Mouse (Mus musculus) liver, embryonic 11.5 days (tissue): Measurements from ENCODE around the gene Mipep. TPM values are rescaled to one million over a fixed set of nuclear protein-coding genes. Genes with fewer than 3 reads are reported as not detected.
A peak's percentile ranks its signal among the peaks of the same experiment; 100 is the strongest.

ENCODE experiments used
- ATAC-seq: fragments of 200-750 bp; cut with Nextera tagmentation; replicated peaks from 2 replicates; pipeline ENCODE4 v1.8.0; 2017; ENCODE audit warnings: moderate number of reproducible peaks, mild to moderate bottlenecking, moderate TSS enrichment, moderate library complexity; ENCODE audit not compliant: low FRiP score
- DNase-seq: peaks from one replicate; pipeline ENCODE4 v3.0.0-alpha.2; 2017; ENCODE audit warnings: low spot score
- H3K27ac ChIP-seq: fragments of 300-500 bp; sonication (generic); 2 replicates; pipeline ENCODE4 v1.5.1; 2014; ENCODE audit warnings: mild to moderate bottlenecking, low read depth, low read length, control low read depth
- H3K27me3 ChIP-seq: fragments of 300-500 bp; sonication (generic); replicated peaks from 2 replicates; pipeline ENCODE4 v1.6.1; 2014; ENCODE audit warnings: low read length, mixed read lengths; ENCODE audit not compliant: control insufficient read depth, insufficient read depth
- H3K36me3 ChIP-seq: fragments of 300-500 bp; sonication (generic); 2 replicates; pipeline ENCODE4 v1.6.1; 2014; ENCODE audit warnings: mild to moderate bottlenecking, low read length, moderate library complexity, mixed read lengths; ENCODE audit not compliant: control insufficient read depth, insufficient read depth
- H3K4me1 ChIP-seq: fragments of 300-500 bp; sonication (generic); replicated peaks from 2 replicates; pipeline ENCODE4 v1.6.1; 2014; ENCODE audit warnings: low read length, mixed read lengths; ENCODE audit not compliant: control insufficient read depth, insufficient read depth
- H3K4me2 ChIP-seq: fragments of 300-500 bp; sonication (generic); 2 replicates; pipeline ENCODE4 v1.6.1; 2014; ENCODE audit warnings: mild to moderate bottlenecking, control low read depth, moderate library complexity
- H3K4me3 ChIP-seq: fragments of 300-500 bp; sonication (generic); 2 replicates; pipeline ENCODE4 v1.5.1; 2014; ENCODE audit warnings: low read depth, low read length, control low read depth
- H3K9ac ChIP-seq: fragments of 300-500 bp; sonication (generic); 2 replicates; pipeline ENCODE4 v1.6.1; 2014; ENCODE audit warnings: low read depth, low read length, control low read depth
- H3K9me3 ChIP-seq: fragments of 300-500 bp; sonication (generic); 2 replicates; pipeline ENCODE4 v1.6.1; 2016; ENCODE audit warnings: low read length, inconsistent platforms, mixed read lengths; ENCODE audit not compliant: control insufficient read depth
- WGBS: fragments of 180-500 bp; shearing (Covaris S2); extraction: QIAGEN DNeasy Blood & Tissue Kit; methylation state at CpG from one replicate; pipeline ENCODE4 v1.1.7; 2014; 5-methylcytosine and 5-hydroxymethylcytosine counted together
- polyA plus RNA-seq: library from polyadenylated mRNA; unstranded; fragments of >200 nt; fragmentation: Nextera tagmentation; extraction: Ambion mirVana; gene quantifications from 2 replicates; pipeline ENCODE4 v1.2.1, GENCODE M21; 2014

The Mipep gene
- polyA plus RNA-seq, 1 experiment from 2014 or later = 27.8 TPM

DNA sequence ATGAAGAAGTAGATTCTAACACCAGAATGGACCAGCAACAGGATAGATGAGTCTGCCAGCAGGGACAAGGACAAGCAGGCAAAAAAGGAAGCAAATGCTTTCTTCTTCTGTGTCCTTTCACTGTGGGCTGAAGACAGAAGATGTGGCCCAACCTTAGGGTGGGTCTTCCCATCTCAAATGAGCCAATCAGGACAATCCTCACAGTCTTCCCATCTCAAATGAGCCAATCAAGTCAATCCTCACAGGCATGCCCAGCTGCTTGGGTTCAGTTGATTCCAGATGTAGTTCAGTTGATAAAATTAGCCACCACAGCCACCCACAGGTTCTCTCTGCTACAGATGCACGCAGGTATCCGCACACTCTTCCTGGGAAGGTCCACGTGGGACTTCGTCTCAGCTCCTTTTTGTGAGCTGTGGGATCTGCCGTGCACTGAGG, 6.9 kb upstream of the Mipep start:
- H3K4me1 ChIP-seq = no peaks in the 10 kb centered on the region
- no peak overlapping the region for H3K4me2 ChIP-seq
- 82% methylated on average over 5 of the region's 5 CpGs for WGBS
- ATAC-seq (peak; percentile 71; the same call in 1 of the 2 replicates), DNase-seq (no peak)
- no peaks in the 10 kb centered on the region for H3K9me3 ChIP-seq
- no peaks in the 10 kb centered on the region for H3K27me3 ChIP-seq
- H3K36me3 ChIP-seq = no peaks in the 10 kb centered on the region
- H3K4me3 ChIP-seq = no peak overlapping the region
- no peak overlapping the region for H3K9ac ChIP-seq
- no peak overlapping the region for H3K27ac ChIP-seq

DNA sequence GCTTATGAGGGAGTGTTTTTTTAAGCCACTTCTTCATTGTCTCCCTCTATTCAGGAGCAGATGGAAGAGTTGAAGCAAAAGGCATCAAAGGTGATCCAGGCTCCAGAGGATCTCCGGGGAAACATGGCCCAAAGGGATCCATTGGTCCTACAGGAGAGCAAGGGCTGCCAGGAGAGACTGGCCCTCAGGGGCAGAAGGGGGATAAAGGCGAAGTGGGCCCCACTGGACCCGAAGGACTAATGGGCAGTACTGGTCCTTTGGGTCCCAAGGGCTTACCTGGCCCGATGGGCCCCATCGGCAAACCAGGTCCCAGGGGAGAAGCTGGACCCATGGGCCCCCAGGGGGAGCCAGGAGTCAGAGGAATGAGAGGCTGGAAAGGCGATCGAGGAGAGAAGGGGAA, 5.2 kb upstream of the Mipep start:
- no peak for DNase-seq
- ATAC-seq = no peak
- H3K9me3 ChIP-seq = no peaks in the 10 kb centered on the region
- no peaks in the 10 kb centered on the region for H3K27me3 ChIP-seq
- no peak overlapping the region for H3K4me2 ChIP-seq
- WGBS = 86% methylated on average over 7 of the region's 7 CpGs
- no peaks in the 10 kb centered on the region for H3K4me1 ChIP-seq
- no peak overlapping the region for H3K27ac ChIP-seq
- no peaks in the 10 kb centered on the region for H3K36me3 ChIP-seq
- no peak overlapping the region for H3K4me3 ChIP-seq
- H3K9ac ChIP-seq = no peak overlapping the region

DNA sequence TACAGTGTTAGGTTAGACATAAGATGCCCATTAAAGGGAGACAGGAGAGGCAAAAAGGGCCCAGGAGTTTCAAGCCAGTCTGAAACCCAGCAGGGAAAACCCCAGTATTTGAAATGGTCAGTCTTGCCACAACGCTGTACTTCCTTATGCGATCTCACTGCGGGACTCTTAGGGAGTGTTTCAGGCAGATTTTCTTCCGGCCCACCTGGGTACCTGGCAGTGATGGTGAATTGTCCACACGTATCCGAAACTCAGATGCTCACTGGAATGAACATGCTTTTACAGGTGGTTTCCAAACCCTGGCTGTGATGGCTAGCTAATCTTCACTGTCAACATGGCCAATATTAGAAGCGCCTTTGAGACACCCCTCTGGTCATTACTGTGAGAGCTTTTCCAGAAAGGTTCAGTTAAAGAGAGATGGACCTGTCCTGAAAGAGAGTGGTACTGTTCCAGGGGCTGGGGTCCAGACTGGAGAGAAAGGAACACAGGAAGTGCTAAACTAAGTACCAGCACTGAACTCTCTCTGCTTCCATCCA, 2.2 kb upstream of the Mipep start:
- no peak overlapping the region for H3K4me3 ChIP-seq
- peaks cover 3% of the 10 kb centered on the region for H3K4me1 ChIP-seq
- ATAC-seq = no peak
- H3K4me2 ChIP-seq = no peak overlapping the region
- 40% methylated on average over 7 of the region's 7 CpGs for WGBS
- no peak overlapping the region for H3K27ac ChIP-seq
- H3K27me3 ChIP-seq = no peaks in the 10 kb centered on the region
- H3K9ac ChIP-seq = no peak overlapping the region
- no peak for DNase-seq
- no peaks in the 10 kb centered on the region; the same call in 1 of the 2 replicates for H3K36me3 ChIP-seq
- no peaks in the 10 kb centered on the region for H3K9me3 ChIP-seq

- peak overlapping the region; percentile 20; the same call in 1 of the 2 replicates for H3K9ac ChIP-seq
- no peak overlapping the region for H3K27ac ChIP-seq
- no peaks in the 10 kb centered on the region for H3K9me3 ChIP-seq
- peak overlapping the region; percentile 43 for H3K4me2 ChIP-seq
- no peak overlapping the region for H3K4me3 ChIP-seq
- no peak for ATAC-seq
- H3K36me3 ChIP-seq = no peaks in the 10 kb centered on the region; the same call in 1 of the 2 replicates
- WGBS = 33% methylated on average over 8 of the region's 8 CpGs
- H3K4me1 ChIP-seq = peaks cover 3% of the 10 kb centered on the region
- DNase-seq = no peak
- no peaks in the 10 kb centered on the region for H3K27me3 ChIP-seq
These were observed 1.2 kb upstream of the Mipep start for GRCm38 (mm10) chr14:60783196-60783595.

GRCm38 (mm10) chr14:60790103-60790502, 5.7 kb downstream of the Mipep start:
- DNase-seq (no peak), ATAC-seq (no peak; the same call in 1 of the 2 replicates)
- Histone ChIP-seq H3K36me3 (peaks cover 5% of the 10 kb centered on the region; the same call in 1 of the 2 replicates), H3K27ac (no peak overlapping the region), H3K4me2 (no peak overlapping the region), H3K27me3 (no peaks in the 10 kb centered on the region), H3K4me3 (no peak overlapping the region), H3K4me1 (peaks cover 3% of the 10 kb centered on the region), H3K9ac (no peak overlapping the region), H3K9me3 (no peaks in the 10 kb centered on the region)
- WGBS = 43% methylated on average over 3 of the region's 3 CpGs

- Histone ChIP-seq H3K27ac (no peak overlapping the region), H3K9ac (no peak overlapping the region), H3K36me3 (peaks cover 4% of the 10 kb centered on the region; the same call in 1 of the 2 replicates), H3K4me2 (no peak overlapping the region), H3K4me1 (no peaks in the 10 kb centered on the region), H3K27me3 (no peaks in the 10 kb centered on the region), H3K9me3 (no peaks in the 10 kb centered on the region), H3K4me3 (no peak overlapping the region)
- 82% methylated on average over 4 of the region's 4 CpGs for WGBS
- peak; percentile 29; the same call in 1 of the 2 replicates for ATAC-seq
- no peak for DNase-seq
These were observed 12.4 kb downstream of the Mipep start for GRCm38 (mm10) chr14:60796600-60797322.

GRCm38 (mm10) chr14:60797596-60797995, 13.2 kb downstream of the Mipep start:
- Histone ChIP-seq H3K4me1 (no peaks in the 10 kb centered on the region), H3K27me3 (no peaks in the 10 kb centered on the region), H3K4me2 (no peak overlapping the region), H3K27ac (no peak overlapping the region), H3K9me3 (no peaks in the 10 kb centered on the region), H3K4me3 (no peak overlapping the region), H3K36me3 (peaks cover 5% of the 10 kb centered on the region; the same call in 1 of the 2 replicates), H3K9ac (no peak overlapping the region)
- 93% methylated on average over 5 of the region's 5 CpGs for WGBS
- DNase-seq (no peak), ATAC-seq (no peak)

DNA sequence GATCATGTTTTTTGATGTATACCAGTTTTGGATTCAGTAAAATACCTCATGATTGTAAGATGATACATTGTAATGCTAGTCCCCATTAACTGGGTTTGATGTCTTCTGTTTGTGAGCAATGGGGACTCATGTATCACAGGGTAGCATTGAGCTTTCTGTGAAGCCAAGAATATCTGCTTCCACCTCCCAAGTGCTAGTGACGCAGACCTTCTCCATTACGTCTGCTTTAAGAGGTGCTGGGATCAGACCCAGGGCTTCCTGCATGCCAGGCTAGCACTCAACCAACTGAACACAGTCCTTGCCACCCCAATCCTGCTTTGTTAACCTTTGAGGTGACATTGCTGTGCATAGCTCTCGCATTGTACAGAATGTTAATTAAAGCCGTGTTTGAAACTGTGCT, 14.3 kb downstream of the Mipep start:
- Histone ChIP-seq H3K27me3 (no peaks in the 10 kb centered on the region), H3K27ac (no peak overlapping the region), H3K4me1 (no peaks in the 10 kb centered on the region), H3K36me3 (peaks cover 5% of the 10 kb centered on the region; the same call in 1 of the 2 replicates), H3K4me2 (no peak overlapping the region), H3K4me3 (no peak overlapping the region), H3K9ac (no peak overlapping the region), H3K9me3 (no peaks in the 10 kb centered on the region)
- no peak for ATAC-seq
- 86% methylated on average over 4 of the region's 4 CpGs for WGBS
- DNase-seq = no peak
